Mouse (Mus musculus): ENCODE data around the gene Reps1.
"Not testable (repeated sequence)": the region's sequence is repeated elsewhere in the genome, so short reads cannot be mapped to it uniquely, and the experiment has no call there.

Reps1 gene

GRCm38 (mm10) chr10:18066031-18066439 is 10.4 kb downstream of the Reps1 start:
- peak in 1 of 2 experiments; percentile 27 for DNase-seq

- DNase-seq = no peak
Observed at GRCm38 (mm10) chr10:18067761-18068446, 12.2 kb downstream of the Reps1 start.

DNA sequence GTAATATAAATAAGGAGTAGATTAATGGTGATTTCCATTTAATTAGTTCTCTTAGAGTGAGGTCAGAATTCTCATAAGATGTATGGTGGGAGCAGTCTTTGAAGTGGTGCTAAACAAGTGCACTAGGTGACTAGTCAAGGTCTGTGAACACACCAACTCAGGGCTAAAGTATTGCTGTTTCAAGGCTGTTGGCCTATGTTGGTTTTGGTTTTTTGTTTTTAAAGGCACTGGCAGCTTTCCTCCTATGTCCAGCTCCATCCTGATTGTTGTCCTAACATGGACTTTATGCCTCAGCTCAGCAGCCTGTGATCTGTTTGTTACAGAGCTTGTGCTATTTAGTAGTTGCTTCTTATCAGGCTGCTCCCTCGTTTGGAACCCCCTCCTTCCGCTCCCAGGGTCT is 13.2 kb downstream of the Reps1 start:
- DNase-seq = no peak

DNA sequence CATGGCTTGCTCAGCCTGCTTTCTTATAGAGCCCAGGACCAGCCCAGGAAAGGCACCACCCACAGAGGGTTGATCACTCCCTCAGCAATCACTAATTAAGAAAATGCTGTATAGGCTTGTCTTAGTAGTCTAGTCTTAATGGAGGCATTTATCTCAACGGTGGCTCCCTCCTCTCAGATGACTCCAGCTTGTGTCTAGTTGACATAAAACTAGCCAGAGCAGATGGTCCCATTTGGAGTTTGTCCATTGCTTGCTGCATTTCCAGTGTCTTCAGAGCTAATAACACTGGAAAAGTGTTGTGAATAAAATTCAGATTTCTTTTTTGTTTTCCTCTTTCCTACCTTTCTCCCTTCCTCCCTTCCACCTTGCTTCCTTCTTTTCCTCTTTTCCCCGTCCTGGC is 13.9 kb downstream of the Reps1 start:
- no peak for DNase-seq

GRCm38 (mm10) chr10:18070144-18070543 is 14.5 kb downstream of the Reps1 start:
- peak in 1 of 2 experiments; percentile 22 for DNase-seq

- no peak for DNase-seq
Observed at GRCm38 (mm10) chr10:18070616-18071015, 15.0 kb downstream of the Reps1 start.

DNA sequence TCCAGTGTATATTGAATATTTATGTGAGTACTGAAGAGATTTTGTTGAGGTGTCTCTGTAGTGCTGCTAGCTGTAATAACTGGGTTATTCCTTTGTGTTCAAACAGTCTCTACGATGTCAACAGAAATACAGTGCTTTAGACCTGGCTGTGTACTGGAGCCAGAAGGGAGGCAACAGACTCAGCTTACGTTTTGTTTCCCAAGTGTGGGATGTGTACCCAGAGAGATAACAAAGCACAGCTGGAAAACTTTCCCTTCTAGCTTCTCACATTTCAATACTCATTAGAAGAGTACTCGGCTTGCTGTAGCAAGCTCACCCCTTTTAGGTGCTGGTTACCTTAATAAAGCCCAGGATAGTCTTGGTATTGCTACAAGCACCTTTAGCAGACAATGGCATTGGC is 17.2 kb downstream of the Reps1 start:
- DNase-seq = no peak

DNA sequence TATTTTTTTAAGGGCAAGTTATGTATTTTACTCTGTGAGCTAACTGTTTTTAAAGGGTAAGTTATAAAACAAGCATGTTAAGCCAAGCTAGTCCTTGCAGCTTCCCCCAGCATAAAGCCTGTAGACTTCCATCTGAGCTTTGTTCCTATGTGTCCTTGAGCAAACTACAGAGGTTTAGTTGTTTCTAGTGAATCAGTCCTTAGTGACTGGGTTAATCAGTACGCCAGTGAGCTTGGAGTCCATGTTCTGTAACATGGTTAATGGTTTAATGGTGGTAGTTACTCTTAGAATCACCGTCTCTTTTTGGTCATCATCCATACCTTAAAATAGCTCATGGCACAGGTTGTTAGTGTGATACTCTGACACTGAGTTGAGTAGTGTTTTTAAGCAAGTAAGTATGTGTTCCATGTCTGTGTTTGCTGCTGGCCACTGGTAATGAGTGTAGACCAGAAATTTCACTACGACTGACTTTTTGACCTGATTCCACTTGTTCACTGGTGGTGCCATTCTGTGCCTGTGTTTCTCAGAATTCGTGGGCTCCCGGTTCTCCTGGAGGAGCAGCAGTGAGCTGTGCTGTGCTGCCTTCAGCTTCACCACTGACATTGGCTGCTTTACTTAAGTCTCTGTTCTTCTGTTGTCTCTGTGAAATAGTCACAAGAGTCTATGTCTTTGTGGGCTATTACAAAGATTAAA is 18.9 kb downstream of the Reps1 start:
- peak; percentile 28 to 61 for DNase-seq

DNA sequence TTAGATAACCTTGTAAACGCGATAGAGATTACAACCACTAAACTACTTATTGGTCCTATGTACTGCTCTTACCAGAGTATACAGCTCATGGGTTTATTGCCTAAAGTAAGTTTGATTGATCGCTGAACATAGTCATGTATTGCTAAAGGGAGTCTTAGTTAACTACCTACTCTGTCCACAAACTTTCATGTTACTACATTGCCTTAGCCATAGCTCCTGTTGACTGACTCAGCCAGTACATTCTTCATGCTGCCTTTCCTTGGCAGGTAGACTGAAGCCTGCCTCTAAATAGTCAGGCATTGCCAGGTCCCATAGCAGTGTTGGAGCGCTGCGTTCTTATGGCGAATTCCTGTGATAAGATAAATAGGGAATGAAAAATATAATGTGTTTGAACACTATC is 20.2 kb downstream of the Reps1 start:
- no peak for DNase-seq

GRCm38 (mm10) chr10:18081536-18081935 is 25.9 kb downstream of the Reps1 start:
- no peak for DNase-seq

DNA sequence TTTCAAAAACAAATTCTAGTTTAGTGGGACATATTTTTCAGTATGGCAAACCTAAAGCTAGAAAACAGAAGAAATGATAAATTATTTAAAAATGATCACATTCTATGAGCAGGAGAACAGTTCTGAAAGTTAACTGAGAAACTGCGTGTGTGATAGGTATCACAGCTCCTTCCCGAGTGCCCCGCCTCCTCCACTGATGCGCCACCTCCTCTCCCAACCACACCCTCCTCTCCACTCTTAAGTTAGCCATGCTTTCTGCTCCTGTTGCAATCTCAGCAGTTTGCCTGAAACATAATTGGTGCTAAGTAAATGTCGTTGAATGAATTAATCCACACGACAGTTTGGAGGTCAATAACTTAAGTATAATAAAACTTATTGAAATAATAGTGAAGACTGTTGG is 27.1 kb downstream of the Reps1 start:
- no peak for DNase-seq

GRCm38 (mm10) chr10:18090691-18091090 is 35.0 kb downstream of the Reps1 start:
- DNase-seq = no peak

DNA sequence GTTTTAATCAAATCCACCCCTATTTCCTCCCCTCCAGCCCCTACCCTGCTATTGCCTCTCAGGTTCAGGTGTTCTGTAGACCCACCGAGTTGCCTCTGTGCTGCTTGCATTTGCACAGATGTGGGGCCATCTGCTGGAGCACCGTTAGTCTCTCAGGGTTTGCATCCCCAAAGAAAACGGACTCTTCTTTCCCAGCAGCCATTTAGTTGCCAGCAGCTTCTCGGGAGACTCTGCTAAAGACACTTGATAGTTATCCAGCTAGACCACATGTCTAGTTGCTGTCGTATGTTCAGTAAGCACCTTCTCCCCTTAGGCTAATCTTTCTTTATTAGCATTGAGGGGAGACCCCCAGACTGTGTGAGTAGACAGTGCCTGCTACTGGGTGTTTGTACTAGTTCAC is 46.5 kb downstream of the Reps1 start:
- no peak for DNase-seq

DNA sequence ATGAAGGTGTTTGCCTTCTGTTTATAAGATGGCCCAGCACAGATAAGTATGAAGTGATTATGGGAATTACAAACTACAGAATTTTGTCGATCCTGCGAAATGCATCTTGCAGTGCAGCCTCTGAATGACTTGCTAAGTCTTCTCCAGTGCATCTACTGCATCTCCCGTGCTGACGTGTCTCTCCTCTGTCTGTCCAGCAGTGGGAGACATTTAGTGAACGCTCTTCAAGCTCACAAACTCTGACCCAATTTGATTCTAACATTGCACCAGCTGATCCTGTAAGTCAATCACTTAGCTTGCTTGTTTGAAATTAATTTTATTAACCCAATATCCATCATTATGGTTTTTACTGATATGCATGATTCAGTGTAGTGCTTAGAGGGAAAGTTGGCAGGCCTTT is 51.8 kb downstream of the Reps1 start:
- no peak for DNase-seq

DNA sequence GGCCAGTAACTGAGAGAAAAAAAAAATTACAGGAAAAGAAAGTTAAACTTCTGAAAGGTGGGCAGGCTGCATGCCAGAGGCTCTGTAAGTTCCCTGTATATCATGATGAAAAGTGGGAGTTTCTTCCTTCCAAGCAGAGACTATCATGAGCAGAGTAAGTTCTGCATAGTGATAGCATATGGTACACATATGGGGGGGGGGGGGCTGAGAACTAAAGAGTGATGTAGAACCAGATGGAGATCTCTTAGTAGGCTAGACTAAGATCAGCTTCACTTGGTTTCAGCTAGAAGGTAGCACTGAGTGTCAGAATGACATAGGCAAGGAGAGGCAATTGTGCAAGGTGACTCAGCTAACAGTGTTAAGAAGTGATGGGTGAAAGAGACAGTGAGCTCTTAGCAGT is 55.3 kb downstream of the Reps1 start:
- DNase-seq = no peak

- no peak for DNase-seq
Observed at GRCm38 (mm10) chr10:18113473-18114093, 57.9 kb downstream of the Reps1 start.

DNA sequence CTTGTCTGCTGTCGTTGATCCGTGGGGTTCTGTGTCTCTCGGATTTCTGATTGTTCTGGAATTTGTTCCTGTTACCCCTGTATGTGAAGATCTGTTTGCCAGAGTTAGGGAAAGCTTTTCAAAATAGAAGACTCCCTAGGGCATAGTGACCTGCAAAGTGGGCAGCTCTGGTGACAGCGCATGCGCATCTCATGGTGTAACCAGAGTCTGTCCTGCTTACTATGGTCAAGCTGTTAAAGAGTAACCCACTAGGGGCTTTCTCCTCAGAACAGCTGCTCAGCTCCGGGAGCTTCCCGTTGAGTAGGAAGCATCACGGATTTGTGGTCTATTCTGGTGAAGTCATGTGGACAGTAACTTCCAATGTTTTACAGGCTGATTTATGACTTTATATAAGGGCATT is 62.7 kb downstream of the Reps1 start:
- peak in 1 of 2 experiments; percentile 22 for DNase-seq

DNA sequence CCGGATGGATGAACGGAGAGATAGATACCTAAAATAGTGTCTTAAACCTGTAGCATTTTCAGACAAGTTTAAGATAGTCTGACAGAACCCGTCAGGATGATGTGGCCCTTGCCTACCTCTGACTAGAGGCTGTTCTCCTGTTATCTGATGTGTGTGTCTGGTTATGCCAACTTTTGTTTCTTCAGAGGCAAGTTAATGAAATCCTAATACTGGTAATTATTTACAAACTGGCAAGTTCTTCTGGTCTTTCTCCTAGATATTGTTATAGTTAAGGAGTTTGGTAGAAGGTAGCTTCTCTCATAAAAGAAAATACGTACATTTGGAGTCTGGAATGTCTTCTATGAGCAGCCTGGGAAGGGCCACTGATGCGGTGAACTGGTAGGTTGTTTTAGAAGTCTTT is 74.6 kb downstream of the Reps1 start:
- DNase-seq = peak; percentile 6 to 14

DNA sequence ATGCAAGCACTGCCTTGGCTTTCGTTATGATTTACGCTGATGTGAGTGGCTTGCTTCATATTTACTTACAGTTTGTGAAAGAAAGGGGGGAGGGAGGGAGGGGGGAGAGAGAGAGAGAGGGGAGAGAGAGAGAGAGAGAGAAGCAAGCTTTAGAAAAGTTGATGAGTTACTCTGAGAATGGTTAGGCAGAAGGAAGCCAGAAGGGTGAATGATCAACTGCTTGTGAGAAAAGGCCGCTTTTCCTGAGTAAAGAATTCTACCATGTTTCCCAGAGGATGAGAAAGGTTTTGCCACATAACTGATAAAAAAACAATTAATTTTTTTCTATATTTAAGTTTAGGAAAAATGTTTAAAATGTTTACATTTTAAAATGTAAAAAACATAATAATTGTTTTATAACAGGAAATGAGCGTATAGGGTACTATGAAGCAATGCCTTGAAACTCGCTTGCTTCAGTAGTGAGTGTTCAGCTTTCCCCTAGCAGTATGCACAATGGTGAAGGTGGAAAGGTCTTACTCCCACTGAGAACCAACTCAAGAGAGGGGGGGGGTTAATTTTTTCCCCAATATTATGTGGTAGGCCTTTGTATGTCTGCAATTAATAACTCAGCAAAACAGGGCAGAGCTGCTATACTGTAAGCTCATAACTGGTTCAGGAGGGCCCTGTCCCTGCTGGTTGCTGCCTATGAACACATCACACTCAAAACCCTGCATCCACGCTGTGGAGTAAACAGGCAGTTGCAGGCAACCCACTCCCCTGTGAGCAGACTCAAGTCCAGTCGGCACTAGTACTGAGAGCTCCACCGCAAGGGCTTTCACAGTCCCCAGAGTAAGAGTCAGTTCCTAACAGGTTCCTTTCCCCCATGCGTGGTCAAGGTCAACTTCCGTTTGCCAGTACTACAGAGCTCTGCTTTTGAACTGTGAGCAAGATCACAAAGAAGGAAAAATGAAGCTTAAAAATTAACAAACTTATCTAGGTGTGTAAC is 76.3 kb downstream of the Reps1 start:
- DNase-seq = peak; percentile 14 to 36

GRCm38 (mm10) chr10:18138853-18139503 is 83.3 kb downstream of the Reps1 start:
- DNase-seq = not testable (repeated sequence)

DNA sequence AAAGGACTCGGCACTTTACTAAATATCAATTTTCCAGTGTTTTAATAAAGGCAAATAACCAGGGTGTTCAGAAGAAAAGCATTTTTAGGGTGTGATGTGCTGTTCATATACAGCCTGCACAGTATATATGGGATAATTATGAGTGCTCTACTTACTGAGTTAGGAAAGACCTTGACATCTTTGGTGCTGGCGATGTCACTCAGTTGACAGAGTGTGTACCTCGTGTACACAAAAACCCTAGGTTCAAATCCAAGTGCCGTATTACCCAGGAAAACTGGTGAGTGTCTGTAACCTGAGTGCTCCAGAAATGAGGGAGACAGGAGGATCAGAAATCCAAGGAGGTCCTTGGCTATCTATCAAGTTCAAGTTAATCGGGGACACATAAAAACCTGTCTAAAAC is 84.0 kb downstream of the Reps1 start:
- no peak for DNase-seq

DNA sequence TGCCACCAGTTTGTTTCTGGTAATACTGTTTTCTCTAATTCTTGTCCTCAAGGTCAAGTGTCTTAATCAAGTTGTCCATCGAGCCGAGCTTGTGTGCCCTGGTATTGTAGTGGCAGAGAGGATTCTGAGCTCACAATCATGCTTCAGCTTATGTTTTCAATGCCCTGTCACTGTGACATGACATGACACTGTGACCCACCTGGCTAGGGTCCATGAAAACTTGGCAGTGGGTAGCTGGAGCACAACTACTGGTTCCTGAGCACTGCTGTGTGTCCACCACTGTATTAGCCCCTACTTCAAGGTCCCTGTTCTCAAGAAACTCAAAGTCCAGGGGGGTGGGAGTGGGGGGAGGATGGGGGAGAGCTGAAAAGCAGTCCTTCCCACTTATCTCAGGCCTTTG is 85.7 kb downstream of the Reps1 start:
- no peak for DNase-seq
